Mouse (Mus musculus): ENCODE data around the gene Lcmt1.

Gene Lcmt1

GRCm38 (mm10) chr7:123399286-123399685 lies 29.7 kb downstream of the Lcmt1 start:
- no peak for DNase-seq (ENCODE audit: low read depth, low spot score)

GRCm38 (mm10) chr7:123401121-123401520 lies 31.5 kb downstream of the Lcmt1 start:
- DNase-seq (ENCODE audit: low read depth, low spot score): no peak

- no peak for DNase-seq (ENCODE audit: low read depth, low spot score)
Measured at GRCm38 (mm10) chr7:123404198-123404597, 34.6 kb downstream of the Lcmt1 start.

- no peak for DNase-seq (ENCODE audit: low read depth, low spot score)
Measured at GRCm38 (mm10) chr7:123405619-123406018, 36.0 kb downstream of the Lcmt1 start.

- no peak for DNase-seq (ENCODE audit: low read depth, low spot score)
Measured at GRCm38 (mm10) chr7:123406988-123407387, 37.4 kb downstream of the Lcmt1 start.

GRCm38 (mm10) chr7:123410502-123410901 lies 40.9 kb downstream of the Lcmt1 start:
- DNase-seq (ENCODE audit: low read depth, low spot score): no peak

GRCm38 (mm10) chr7:123411109-123411508 lies 41.5 kb downstream of the Lcmt1 start:
- DNase-seq (ENCODE audit: low read depth, low spot score): no peak

GRCm38 (mm10) chr7:123412143-123412542 lies 42.6 kb downstream of the Lcmt1 start:
- no peak for DNase-seq (ENCODE audit: low read depth, low spot score)

- no peak for DNase-seq (ENCODE audit: low read depth, low spot score)
Measured at GRCm38 (mm10) chr7:123416803-123417202, 47.2 kb downstream of the Lcmt1 start.

GRCm38 (mm10) chr7:123417661-123418060 lies 48.1 kb downstream of the Lcmt1 start:
- DNase-seq (ENCODE audit: low read depth, low spot score): no peak

- no peak for DNase-seq (ENCODE audit: low read depth, low spot score)
Measured at GRCm38 (mm10) chr7:123419984-123420383, 50.4 kb downstream of the Lcmt1 start.

- no peak for DNase-seq (ENCODE audit: low read depth, low spot score)
Measured at GRCm38 (mm10) chr7:123421958-123422357, 52.4 kb downstream of the Lcmt1 start.

- no peak for DNase-seq (ENCODE audit: low read depth, low spot score)
Measured at GRCm38 (mm10) chr7:123424281-123424680, 54.7 kb downstream of the Lcmt1 start.

GRCm38 (mm10) chr7:123425134-123425757 lies 55.7 kb downstream of the Lcmt1 start:
- DNase-seq (ENCODE audit: low read depth, low spot score): no peak

GRCm38 (mm10) chr7:123429624-123430410 lies 60.2 kb downstream of the Lcmt1 start:
- DNase-seq (ENCODE audit: low read depth, low spot score): no peak

- DNase-seq (ENCODE audit: low read depth, low spot score): no peak
Measured at GRCm38 (mm10) chr7:123430411-123430705, 60.8 kb downstream of the Lcmt1 start.

GRCm38 (mm10) chr7:123431206-123431605 lies 61.6 kb downstream of the Lcmt1 start:
- no peak for DNase-seq (ENCODE audit: low read depth, low spot score)

- DNase-seq (ENCODE audit: low read depth, low spot score): no peak
Measured at GRCm38 (mm10) chr7:123442079-123442478, 72.5 kb downstream of the Lcmt1 start.

- no peak for DNase-seq (ENCODE audit: low read depth, low spot score)
Measured at GRCm38 (mm10) chr7:123448794-123449193, 79.2 kb downstream of the Lcmt1 start.

- no peak for DNase-seq (ENCODE audit: low read depth, low spot score)
Measured at GRCm38 (mm10) chr7:123449676-123450075, 80.1 kb downstream of the Lcmt1 start.

- no peak for DNase-seq (ENCODE audit: low read depth, low spot score)
Measured at GRCm38 (mm10) chr7:123450515-123450914, 80.9 kb downstream of the Lcmt1 start.

GRCm38 (mm10) chr7:123452551-123452950 lies 83.0 kb downstream of the Lcmt1 start:
- DNase-seq (ENCODE audit: low read depth, low spot score): no peak

- DNase-seq (ENCODE audit: low read depth, low spot score): no peak
Measured at GRCm38 (mm10) chr7:123453066-123453465, 83.5 kb downstream of the Lcmt1 start.
